Mouse (Mus musculus) lung, adult 2 months (tissue): ENCODE measurements around the gene Zbtb46. TPM values are rescaled to one million over a fixed set of nuclear protein-coding genes. Genes with fewer than 3 reads are reported as not detected.
A peak's percentile ranks its signal among the peaks of the same experiment; 100 is the strongest.

Experiments used
- DNase-seq: peaks from one replicate; pipeline ENCODE4 v3.0.0; 2022
- H3K4me1 ChIP-seq: fragments of 200-500 bp; 2 replicates; pipeline ENCODE4 v1.6.1; 2011; ENCODE audit warnings: low read length; ENCODE audit not compliant: control insufficient read depth, insufficient read depth
- H3K4me3 ChIP-seq: fragments of 200-500 bp; replicated peaks from 2 replicates; pipeline ENCODE3; 2011; ENCODE audit warnings: low read depth, mild to moderate bottlenecking, control low read depth, low read length; ENCODE audit errors: extremely low read depth
- CTCF ChIP-seq: fragments of 200-500 bp; IDR thresholded peaks from 2 replicates; pipeline ENCODE4 v1.5.1; 2011; ENCODE audit warnings: mild to moderate bottlenecking, low read length, control low read depth; ENCODE audit not compliant: insufficient read depth
- POLR2A ChIP-seq: fragments of 200-500 bp; IDR thresholded peaks from 2 replicates; pipeline ENCODE4 v1.6.1; 2011; ENCODE audit warnings: low read depth, mild to moderate bottlenecking, control low read depth, low read length, borderline replicate concordance; ENCODE audit errors: extremely low read depth
- WGBS: fragments of 180-500 bp; shearing (Covaris S2); methylation state at CpG from one replicate; pipeline ENCODE4 v1.1.7; 2018; 5-methylcytosine and 5-hydroxymethylcytosine counted together
- polyA plus RNA-seq: library from polyadenylated mRNA; depleted of rRNA; stranded (reverse); fragments of >200 nt; gene quantifications from 2 replicates; pipeline ENCODE4 v1.2.3, GENCODE M21; 2012

The Zbtb46 gene
- polyA plus RNA-seq, 1 experiment, result 17.0 TPM

GRCm38 (mm10) chr2:181487338-181488277, 28.4 kb upstream of the Zbtb46 start:
- Histone ChIP-seq H3K4me1 (peaks cover 4% of the 10 kb centered on the region), H3K4me3 (no peak overlapping the region)
- TF ChIP-seq POLR2A (no peak), CTCF (no peak)
- 22% methylated on average over 5 of the region's 5 CpGs for WGBS
- DNase-seq, result no peak

- TF ChIP-seq POLR2A, result no peak
- no peak for TF ChIP-seq CTCF
- 44% methylated on average over 1 of the region's 1 CpGs for WGBS
- peaks cover 4% of the 10 kb centered on the region for H3K4me1 ChIP-seq
- DNase-seq, result no peak
- H3K4me3 ChIP-seq, result no peak overlapping the region
These were observed 26.5 kb upstream of the Zbtb46 start for GRCm38 (mm10) chr2:181485741-181486140.

DNA sequence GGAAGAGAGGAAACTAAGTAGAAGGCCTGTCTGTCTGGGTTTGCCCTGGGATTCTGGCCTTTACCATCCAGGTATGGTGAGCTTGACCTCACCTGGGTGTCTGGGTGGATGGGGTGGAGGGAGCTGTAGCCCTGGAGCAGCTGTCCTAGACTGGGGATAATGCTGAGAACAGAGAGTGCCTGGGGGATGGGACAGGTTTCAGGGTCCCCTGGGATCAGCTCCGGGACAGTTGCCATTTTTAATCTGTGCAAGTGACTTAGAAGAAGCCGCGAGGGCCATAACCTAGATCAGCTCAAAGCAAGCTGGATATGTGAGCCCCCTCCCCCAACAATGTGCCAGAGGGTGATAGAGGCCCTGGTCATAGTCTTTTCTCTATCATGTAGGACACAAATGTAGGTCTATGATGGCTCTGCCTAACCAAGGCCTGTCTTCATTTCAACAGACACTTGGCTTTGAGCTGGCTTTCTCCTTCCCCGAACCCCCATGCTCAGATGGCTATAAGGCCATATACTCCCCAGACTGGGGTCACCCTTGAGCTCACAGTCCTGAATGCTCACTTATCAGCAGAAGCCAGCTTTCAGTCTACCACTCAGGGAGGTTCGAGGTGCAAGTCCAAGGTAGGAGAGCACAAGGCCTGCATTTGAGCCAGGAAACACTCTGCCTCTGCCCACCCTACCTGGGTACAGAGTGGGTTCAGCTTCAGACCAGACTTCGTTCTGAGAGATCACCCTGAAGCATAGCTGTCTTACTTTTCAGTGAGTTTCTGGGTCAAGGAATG, 25.4 kb upstream of the Zbtb46 start:
- TF ChIP-seq POLR2A, result no peak
- no peak for TF ChIP-seq CTCF
- peaks cover 4% of the 10 kb centered on the region for H3K4me1 ChIP-seq
- H3K4me3 ChIP-seq, result no peak overlapping the region
- no peak for DNase-seq
- WGBS, result 86% methylated on average over 6 of the region's 6 CpGs

DNA sequence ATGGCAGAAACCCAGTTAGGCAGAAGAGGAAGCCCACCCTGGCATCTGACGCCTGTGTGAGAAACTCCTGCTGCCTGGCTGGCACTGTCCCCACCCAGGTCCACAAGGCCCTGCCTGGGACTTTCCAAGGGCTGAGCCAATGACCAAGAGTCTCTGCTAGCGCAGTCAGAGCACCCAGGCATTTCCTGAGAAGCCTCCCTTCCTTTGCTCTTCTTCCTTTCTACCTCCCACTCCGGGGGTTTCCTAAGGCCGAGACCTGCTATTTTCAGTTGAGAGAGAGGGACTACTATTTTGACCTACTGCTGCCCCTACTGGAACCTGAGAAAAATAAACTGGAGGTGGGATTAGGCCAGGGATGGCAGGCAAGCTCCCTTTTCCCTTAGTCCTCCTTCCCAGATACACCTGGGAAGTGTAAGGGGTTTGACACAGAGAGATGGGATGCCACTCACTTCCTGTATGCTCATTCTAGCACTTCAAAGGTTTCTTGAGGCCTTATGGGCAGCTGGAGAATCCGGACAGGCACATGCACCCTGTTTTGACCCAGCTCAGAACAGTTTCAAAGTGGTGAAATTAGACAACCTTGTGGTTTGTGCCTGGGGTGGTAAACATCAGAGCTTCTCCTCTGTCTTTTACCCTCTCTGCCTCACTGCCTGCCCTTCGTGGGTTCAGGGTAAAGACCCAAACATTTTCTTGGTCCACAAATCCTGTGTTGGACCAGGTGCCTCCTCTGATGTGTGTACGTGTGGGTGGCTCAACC, 24.5 kb upstream of the Zbtb46 start:
- WGBS, result 24% methylated on average over 7 of the region's 7 CpGs
- peak overlapping the region; percentile 44 for H3K4me3 ChIP-seq
- DNase-seq, result peak; percentile 53
- H3K4me1 ChIP-seq, result peaks cover 4% of the 10 kb centered on the region
- TF ChIP-seq POLR2A, result peak; percentile 20; the same call in 1 of the 2 replicates
- no peak for TF ChIP-seq CTCF

- no peak for DNase-seq
- TF ChIP-seq POLR2A (no peak), CTCF (no peak)
- 30% methylated on average over 2 of the region's 2 CpGs for WGBS
- peak overlapping the region; percentile 44 for H3K4me3 ChIP-seq
- H3K4me1 ChIP-seq, result peaks cover 4% of the 10 kb centered on the region
These were observed 23.9 kb upstream of the Zbtb46 start for GRCm38 (mm10) chr2:181483120-181483519.

- no peak for DNase-seq
- Histone ChIP-seq H3K4me1 (peaks cover 17% of the 10 kb centered on the region), H3K4me3 (no peak overlapping the region)
- 46% methylated on average over 1 of the region's 1 CpGs for WGBS
- no peak for TF ChIP-seq POLR2A
These were observed 13.1 kb upstream of the Zbtb46 start for GRCm38 (mm10) chr2:181472256-181472827.

- no peak for DNase-seq
- WGBS, result 24% methylated on average over 5 of the region's 5 CpGs
- Histone ChIP-seq H3K4me1 (peaks cover 17% of the 10 kb centered on the region), H3K4me3 (no peak overlapping the region)
- TF ChIP-seq POLR2A (no peak), CTCF (no peak)
These were observed 12.0 kb upstream of the Zbtb46 start for GRCm38 (mm10) chr2:181471246-181471645.

GRCm38 (mm10) chr2:181470285-181470684, 11.1 kb upstream of the Zbtb46 start:
- TF ChIP-seq POLR2A, result no peak
- TF ChIP-seq CTCF, result no peak
- no peak for DNase-seq
- Histone ChIP-seq H3K4me3 (no peak overlapping the region), H3K4me1 (peaks cover 17% of the 10 kb centered on the region)
- WGBS, result 37% methylated on average over 2 of the region's 2 CpGs

DNA sequence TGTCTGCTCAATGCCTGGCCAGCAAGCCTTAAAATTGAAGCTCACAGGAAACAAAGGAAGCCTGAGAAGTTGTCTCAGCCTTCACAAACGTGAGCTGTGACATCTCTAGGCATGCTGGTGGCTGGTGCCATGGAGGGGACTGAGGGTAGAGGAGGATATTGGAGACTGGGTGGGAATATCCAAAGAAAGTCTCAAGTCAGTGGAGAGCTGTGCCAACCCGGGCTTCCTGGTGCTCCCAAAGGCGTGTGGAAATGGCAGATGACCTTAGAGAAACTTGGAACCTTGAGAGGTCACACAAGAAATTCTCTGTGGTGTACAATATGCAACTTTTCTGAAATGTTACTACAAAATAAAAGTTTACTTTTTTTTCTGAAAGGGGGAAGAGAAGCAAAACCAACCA, 6.2 kb upstream of the Zbtb46 start:
- Histone ChIP-seq H3K4me1 (peaks cover 7% of the 10 kb centered on the region; the same call in 1 of the 2 replicates), H3K4me3 (no peak overlapping the region)
- no peak for DNase-seq
- TF ChIP-seq CTCF (no peak), POLR2A (no peak)
- WGBS, result 45% methylated on average over 3 of the region's 3 CpGs
